Mouse (Mus musculus): ENCODE results near the gene Ugcg.
"Not testable (repeated sequence)": the region's sequence is repeated elsewhere in the genome, so short reads cannot be mapped to it uniquely, and the experiment has no call there.

The Ugcg gene

DNA sequence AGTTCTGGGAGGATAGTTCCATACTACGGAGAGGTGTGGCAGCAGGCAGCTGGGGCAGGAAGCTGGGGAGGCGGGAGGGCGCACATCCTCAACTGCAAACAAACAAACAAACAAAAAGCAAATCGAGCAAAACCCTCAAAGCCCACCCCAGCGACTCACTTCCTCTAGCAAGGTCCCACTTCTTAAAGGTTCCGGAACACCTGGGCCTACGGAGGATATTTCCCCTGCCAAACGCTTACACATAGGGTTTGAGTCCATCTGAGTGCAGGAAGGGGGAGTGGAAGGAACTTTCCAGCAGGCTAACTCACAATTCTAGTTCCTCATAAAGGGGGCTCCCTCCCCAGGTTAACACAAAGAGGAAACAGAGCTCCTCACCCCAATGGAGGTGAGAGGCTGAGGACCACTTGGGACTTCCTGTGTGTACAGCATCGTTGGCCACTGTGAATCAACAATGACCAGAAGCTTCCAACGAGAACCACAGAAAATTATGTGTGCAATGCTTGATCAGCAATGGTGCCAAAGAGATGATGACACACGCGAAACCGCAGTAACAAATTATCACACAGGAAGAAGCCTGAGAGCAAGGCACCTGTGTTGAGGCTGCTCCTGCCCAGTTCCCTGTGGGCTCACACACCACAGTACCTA is 71.9 kb downstream of the Ugcg start:
- peak; percentile 76 to 81 for DNase-seq

GRCm38 (mm10) chr4:59261582-59261981 is 72.5 kb downstream of the Ugcg start:
- DNase-seq = not testable (repeated sequence)

DNA sequence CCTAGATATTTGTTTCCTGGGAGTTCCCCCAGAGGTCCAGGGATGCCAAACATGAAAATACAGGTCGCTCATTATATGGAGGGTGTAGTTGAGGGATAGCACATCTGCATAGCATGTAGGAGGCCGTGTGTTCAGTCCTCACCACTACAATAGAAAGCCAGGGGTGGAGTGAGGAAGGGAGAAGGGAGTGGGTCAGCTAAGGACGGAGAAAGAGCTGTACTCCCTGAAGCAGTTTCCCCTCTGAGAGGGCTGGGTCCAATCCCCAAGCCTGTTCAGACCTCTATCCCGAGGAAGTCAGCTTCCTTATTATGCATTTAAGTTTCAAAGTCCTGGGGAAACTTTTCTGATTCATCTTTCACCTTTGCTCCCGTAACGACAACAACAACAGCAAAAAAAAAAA is 73.1 kb downstream of the Ugcg start:
- DNase-seq = no peak

- DNase-seq = no peak
These were observed 74.4 kb downstream of the Ugcg start for GRCm38 (mm10) chr4:59263418-59263817.

DNA sequence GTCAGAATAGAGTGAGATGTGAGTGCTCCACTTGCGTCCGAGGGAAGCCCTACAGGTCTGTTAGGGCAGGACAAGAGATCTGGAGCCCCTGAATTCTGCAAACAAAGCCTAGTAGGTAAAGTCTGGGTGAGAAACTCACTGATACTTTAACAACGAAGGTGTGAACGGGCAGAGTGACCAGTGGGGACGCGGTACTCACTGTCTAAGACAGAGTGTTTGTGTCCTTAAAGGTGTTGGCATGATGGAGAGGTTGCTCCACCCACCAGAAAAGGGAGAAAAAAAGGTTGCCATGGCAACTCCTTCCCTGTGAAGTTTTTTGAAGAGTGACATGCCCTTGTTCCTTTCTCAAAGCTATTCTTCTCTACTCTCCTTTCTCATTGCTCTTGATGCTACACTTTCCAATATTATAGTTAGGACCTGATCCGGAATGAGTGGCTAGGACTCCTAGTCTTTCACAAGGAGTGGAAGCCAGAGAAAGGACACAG is 75.6 kb downstream of the Ugcg start:
- DNase-seq = no peak

GRCm38 (mm10) chr4:59265182-59265581 is 76.1 kb downstream of the Ugcg start:
- DNase-seq = peak; percentile 61 to 62

DNA sequence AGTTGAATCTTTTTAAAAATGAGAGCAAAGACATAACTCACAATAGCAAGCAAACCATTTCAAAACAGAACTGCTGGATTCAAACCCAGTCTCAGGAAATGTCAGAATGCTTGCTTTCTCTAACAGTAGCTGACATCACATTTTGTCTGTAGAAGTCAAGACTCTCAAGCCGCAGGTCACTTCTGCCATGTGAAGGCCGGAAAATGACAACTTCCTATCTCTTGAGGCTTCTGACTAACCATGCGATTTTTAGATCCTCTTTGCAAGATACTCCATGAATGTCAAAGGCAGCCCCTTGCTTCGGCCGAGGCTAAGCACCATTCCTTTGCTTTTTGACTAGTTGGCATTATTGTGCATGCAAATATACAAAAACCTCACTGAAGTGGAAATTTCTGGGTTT is 76.6 kb downstream of the Ugcg start:
- peak; percentile 63 to 69 for DNase-seq
